Mouse (Mus musculus) heart, adult 11 months (tissue): ENCODE data around the gene Gm27027.

ENCODE experiments used
- DNase-seq: peaks from one replicate; pipeline ENCODE4 v3.0.0; 2022

Gene Gm27027

GRCm38 (mm10) chr2:93975526-93976435, 20.4 kb downstream of the Gm27027 start:
- no peak for DNase-seq

GRCm38 (mm10) chr2:93975041-93975440, 21.1 kb downstream of the Gm27027 start:
- no peak for DNase-seq

GRCm38 (mm10) chr2:93971647-93972046, 24.5 kb downstream of the Gm27027 start:
- DNase-seq = no peak

GRCm38 (mm10) chr2:93964494-93965160, 31.5 kb downstream of the Gm27027 start:
- peak; percentile 92 for DNase-seq

- DNase-seq = no peak
Observed at GRCm38 (mm10) chr2:93963802-93964201, 32.4 kb downstream of the Gm27027 start.

GRCm38 (mm10) chr2:93961716-93962115, 34.4 kb downstream of the Gm27027 start:
- peak; percentile 98 for DNase-seq

- no peak for DNase-seq
Observed at GRCm38 (mm10) chr2:93959346-93959745, 36.8 kb downstream of the Gm27027 start.

- no peak for DNase-seq
Observed at GRCm38 (mm10) chr2:93958216-93958615, 37.9 kb downstream of the Gm27027 start.

GRCm38 (mm10) chr2:93957785-93958175, 38.4 kb downstream of the Gm27027 start:
- DNase-seq = no peak

GRCm38 (mm10) chr2:93956908-93957784, 39.0 kb downstream of the Gm27027 start, which contains the start of gene Gm13889:
Gm13889 (minus strand) TSS chr2:93957201.
- DNase-seq = peak; percentile 97

- DNase-seq = peak; percentile 97
Observed at GRCm38 (mm10) chr2:93956331-93956801, 39.8 kb downstream of the Gm27027 start.

GRCm38 (mm10) chr2:93955886-93956285, 40.3 kb downstream of the Gm27027 start:
- DNase-seq = no peak

- no peak for DNase-seq
Observed at GRCm38 (mm10) chr2:93954781-93955578, 41.2 kb downstream of the Gm27027 start.

GRCm38 (mm10) chr2:93953726-93954125, 42.4 kb downstream of the Gm27027 start:
- DNase-seq = no peak

GRCm38 (mm10) chr2:93946976-93947375, 49.2 kb downstream of the Gm27027 start:
- DNase-seq = no peak

- DNase-seq = no peak
Observed at GRCm38 (mm10) chr2:93944855-93945254, 51.3 kb downstream of the Gm27027 start.

GRCm38 (mm10) chr2:93944099-93944498, 52.1 kb downstream of the Gm27027 start:
- peak; percentile 78 for DNase-seq

- DNase-seq = peak; percentile 95
Observed at GRCm38 (mm10) chr2:93941670-93942069, 54.5 kb downstream of the Gm27027 start.

GRCm38 (mm10) chr2:93938534-93938933, 57.6 kb downstream of the Gm27027 start:
- no peak for DNase-seq

- DNase-seq = no peak
Observed at GRCm38 (mm10) chr2:93928866-93929265, 67.3 kb downstream of the Gm27027 start.

- no peak for DNase-seq
Observed at GRCm38 (mm10) chr2:93927701-93928437, 68.3 kb downstream of the Gm27027 start.
